Mouse (Mus musculus) heart, embryonic 16.5 days (tissue): Measurements from ENCODE around the gene Chsy1. TPM values are rescaled to one million over a fixed set of nuclear protein-coding genes. Genes with fewer than 3 reads are reported as not detected.

Experiments used
- ATAC-seq: fragments of 200-750 bp; cut with Nextera tagmentation; replicated peaks from 2 replicates; pipeline ENCODE4 v1.8.0; 2017; ENCODE audit warnings: moderate number of reproducible peaks; ENCODE audit not compliant: insufficient read depth, low FRiP score; ENCODE audit errors: extremely low read depth
- H3K27ac ChIP-seq: fragments of 300-500 bp; sonication (generic); 2 replicates; pipeline ENCODE4 v1.5.1; 2014; ENCODE audit warnings: mild to moderate bottlenecking, low read length, control low read depth, moderate library complexity
- H3K27me3 ChIP-seq: fragments of 300-500 bp; sonication (generic); 2 replicates; pipeline ENCODE4 v1.6.1; 2014; ENCODE audit warnings: low read length, mixed read lengths; ENCODE audit not compliant: control insufficient read depth, insufficient read depth
- H3K36me3 ChIP-seq: fragments of 300-500 bp; sonication (generic); 2 replicates; pipeline ENCODE4 v1.6.1; 2014; ENCODE audit not compliant: control insufficient read depth, insufficient read depth
- H3K4me1 ChIP-seq: fragments of 300-500 bp; sonication (generic); 2 replicates; pipeline ENCODE4 v1.6.1; 2014; ENCODE audit warnings: low read length, mixed read lengths; ENCODE audit not compliant: control insufficient read depth, insufficient read depth
- H3K4me2 ChIP-seq: fragments of 300-500 bp; sonication (generic); 2 replicates; pipeline ENCODE4 v1.6.1; 2014; ENCODE audit warnings: low read depth, mild to moderate bottlenecking, control low read depth, low read length
- H3K4me3 ChIP-seq: fragments of 300-500 bp; sonication (generic); 2 replicates; pipeline ENCODE4 v1.5.1; 2014; ENCODE audit warnings: mild to moderate bottlenecking, control low read depth, low read length
- H3K9ac ChIP-seq: fragments of 300-500 bp; sonication (generic); 2 replicates; pipeline ENCODE4 v1.6.1; 2014; ENCODE audit warnings: low read length, control low read depth
- H3K9me3 ChIP-seq: fragments of 300-500 bp; sonication (generic); replicated peaks from 2 replicates; pipeline ENCODE4 v1.6.1; 2016; ENCODE audit warnings: low read length; ENCODE audit not compliant: control insufficient read depth
- WGBS: fragments of 180-500 bp; shearing (Covaris S2); extraction: QIAGEN DNeasy Blood & Tissue Kit; methylation state at CpG from one replicate; pipeline ENCODE4 v1.1.7; 2014; 5-methylcytosine and 5-hydroxymethylcytosine counted together
- polyA plus RNA-seq: library from polyadenylated mRNA; unstranded; fragments of >200 nt; fragmentation: Nextera tagmentation; extraction: Ambion mirVana; gene quantifications from 2 replicates; pipeline ENCODE4 v1.2.1, GENCODE M21; 2015

The Chsy1 gene
- polyA plus RNA-seq, 1 experiment from 2014 or later: 10.8 TPM

GRCm38 (mm10) chr7:66116906-66117482, 7.7 kb downstream of the Chsy1 start:
- Histone ChIP-seq H3K4me3 (no peak overlapping the region), H3K36me3 (no peaks in the 10 kb centered on the region; the same call in 1 of the 2 replicates), H3K9me3 (no peaks in the 10 kb centered on the region), H3K27me3 (no peaks in the 10 kb centered on the region), H3K27ac (no peak overlapping the region), H3K4me2 (no peak overlapping the region), H3K4me1 (peaks cover 59% of the 10 kb centered on the region), H3K9ac (no peak overlapping the region)
- 42% methylated on average over 8 of the region's 8 CpGs for WGBS
- no peak for ATAC-seq

GRCm38 (mm10) chr7:66118046-66118445, 8.7 kb downstream of the Chsy1 start:
- Histone ChIP-seq H3K27ac (no peak overlapping the region), H3K9ac (no peak overlapping the region), H3K27me3 (no peaks in the 10 kb centered on the region), H3K36me3 (no peaks in the 10 kb centered on the region; the same call in 1 of the 2 replicates), H3K4me1 (peaks cover 54% of the 10 kb centered on the region), H3K4me2 (no peak overlapping the region), H3K4me3 (no peak overlapping the region), H3K9me3 (no peaks in the 10 kb centered on the region)
- 0 out of 2 replicates have a peak, but pooled peaks have one; percentile 21 for ATAC-seq
- WGBS: 68% methylated on average over 3 of the region's 3 CpGs

- H3K27me3 ChIP-seq: no peaks in the 10 kb centered on the region
- peaks cover 47% of the 10 kb centered on the region for H3K4me1 ChIP-seq
- H3K9ac ChIP-seq: no peak overlapping the region
- ATAC-seq: no peak
- no peak overlapping the region for H3K4me3 ChIP-seq
- no peak overlapping the region for H3K4me2 ChIP-seq
- no peaks in the 10 kb centered on the region for H3K9me3 ChIP-seq
- H3K27ac ChIP-seq: peak overlapping the region; percentile 42; the same call in 1 of the 2 replicates
- 79% methylated on average over 7 of the region's 7 CpGs for WGBS
- no peaks in the 10 kb centered on the region; the same call in 1 of the 2 replicates for H3K36me3 ChIP-seq
These were observed 9.5 kb downstream of the Chsy1 start for GRCm38 (mm10) chr7:66118796-66119195.

- no peak overlapping the region for H3K4me2 ChIP-seq
- no peaks in the 10 kb centered on the region for H3K27me3 ChIP-seq
- peaks cover 44% of the 10 kb centered on the region for H3K4me1 ChIP-seq
- no peaks in the 10 kb centered on the region for H3K9me3 ChIP-seq
- H3K9ac ChIP-seq: no peak overlapping the region
- no peak overlapping the region for H3K27ac ChIP-seq
- ATAC-seq: no peak
- 46% methylated on average over 1 of the region's 1 CpGs for WGBS
- H3K36me3 ChIP-seq: peaks cover under 1% of the 10 kb centered on the region
- no peak overlapping the region for H3K4me3 ChIP-seq
These were observed 10.8 kb downstream of the Chsy1 start for GRCm38 (mm10) chr7:66120139-66120538.

- no peak overlapping the region for H3K27ac ChIP-seq
- no peak overlapping the region for H3K9ac ChIP-seq
- peaks cover 7% of the 10 kb centered on the region for H3K36me3 ChIP-seq
- 80% methylated on average over 7 of the region's 7 CpGs for WGBS
- no peaks in the 10 kb centered on the region for H3K27me3 ChIP-seq
- no peak for ATAC-seq
- H3K9me3 ChIP-seq: no peaks in the 10 kb centered on the region
- no peak overlapping the region for H3K4me2 ChIP-seq
- H3K4me1 ChIP-seq: peaks cover 37% of the 10 kb centered on the region
- H3K4me3 ChIP-seq: no peak overlapping the region
These were observed 11.5 kb downstream of the Chsy1 start for GRCm38 (mm10) chr7:66120702-66121396.

- H3K27ac ChIP-seq: no peak overlapping the region
- no peaks in the 10 kb centered on the region for H3K27me3 ChIP-seq
- no peak overlapping the region for H3K9ac ChIP-seq
- H3K36me3 ChIP-seq: peaks cover 12% of the 10 kb centered on the region
- H3K4me2 ChIP-seq: no peak overlapping the region
- H3K4me1 ChIP-seq: peaks cover 26% of the 10 kb centered on the region
- 73% methylated on average over 11 of the region's 11 CpGs for WGBS
- no peak for ATAC-seq
- H3K4me3 ChIP-seq: no peak overlapping the region
- no peaks in the 10 kb centered on the region for H3K9me3 ChIP-seq
These were observed 15.2 kb downstream of the Chsy1 start for GRCm38 (mm10) chr7:66124551-66124968.

GRCm38 (mm10) chr7:66125368-66125767, 16.1 kb downstream of the Chsy1 start:
- 84% methylated on average over 14 of the region's 14 CpGs for WGBS
- H3K9me3 ChIP-seq: no peaks in the 10 kb centered on the region
- H3K27ac ChIP-seq: no peak overlapping the region
- no peak overlapping the region for H3K4me2 ChIP-seq
- H3K36me3 ChIP-seq: peaks cover 13% of the 10 kb centered on the region
- no peak overlapping the region for H3K4me3 ChIP-seq
- no peaks in the 10 kb centered on the region for H3K27me3 ChIP-seq
- H3K4me1 ChIP-seq: peaks cover 21% of the 10 kb centered on the region
- H3K9ac ChIP-seq: no peak overlapping the region
- ATAC-seq: no peak

GRCm38 (mm10) chr7:66127951-66128645, 18.8 kb downstream of the Chsy1 start:
- Histone ChIP-seq H3K9ac (no peak overlapping the region), H3K36me3 (peaks cover 22% of the 10 kb centered on the region), H3K27ac (no peak overlapping the region), H3K27me3 (no peaks in the 10 kb centered on the region), H3K4me3 (no peak overlapping the region), H3K4me2 (no peak overlapping the region), H3K4me1 (peaks cover 22% of the 10 kb centered on the region), H3K9me3 (0 out of 2 replicates have a peak, but pooled peaks cover 2% of the 10 kb centered on the region)
- no peak for ATAC-seq
- WGBS: 79% methylated on average over 4 of the region's 4 CpGs

GRCm38 (mm10) chr7:66128857-66129256, 19.5 kb downstream of the Chsy1 start:
- no peak overlapping the region for H3K4me2 ChIP-seq
- H3K36me3 ChIP-seq: peaks cover 22% of the 10 kb centered on the region
- H3K4me3 ChIP-seq: no peak overlapping the region
- H3K4me1 ChIP-seq: peaks cover 22% of the 10 kb centered on the region
- 22% methylated on average over 3 of the region's 3 CpGs for WGBS
- peak; percentile 67; the same call in 1 of the 2 replicates for ATAC-seq
- 0 out of 2 replicates have a peak, but pooled peaks cover 2% of the 10 kb centered on the region for H3K9me3 ChIP-seq
- H3K27ac ChIP-seq: no peak overlapping the region
- H3K27me3 ChIP-seq: no peaks in the 10 kb centered on the region
- H3K9ac ChIP-seq: no peak overlapping the region
